In genomic region chr12:106478381-106478781, GRCm38 (mm10) we compare ENCODE assay signal across 8 mouse cellular contexts.
DNase-seq lines count a peak whose midpoint lies in the region; ATAC-seq and TF ChIP-seq lines count a peak whose summit lies in the region.

No protein-coding gene starts in this region.

- H3K36me3 ChIP-seq in embryonic facial prominence, embryonic 12.5 days: no peaks in the 10 kb centered on the region
- no peaks in the 10 kb centered on the region for H3K36me3 ChIP-seq in limb, embryonic 14.5 days (ENCODE audit: control insufficient read depth, insufficient read depth, low read length)

- peaks cover 48% of the 10 kb centered on the region for H3K27me3 ChIP-seq in embryonic facial prominence, embryonic 12.5 days
- peaks cover 81% of the 10 kb centered on the region for H3K27me3 ChIP-seq in limb, embryonic 14.5 days (ENCODE audit: control insufficient read depth, insufficient read depth, low read length)

- WGBS in embryonic facial prominence, embryonic 12.5 days: under 1% methylated on average over 18 of the region's 18 CpGs
- 1% methylated on average over 18 of the region's 18 CpGs for WGBS in limb, embryonic 14.5 days

- TF ChIP-seq POLR2A in limb, embryonic 14.5 days (IDR thresholded peaks at IDR 0.05; ENCODE audit: borderline replicate concordance, extremely low read depth, insufficient read depth, insufficient read length): no peak

- H3K4me1 ChIP-seq in embryonic facial prominence, embryonic 12.5 days: peaks cover 15% of the 10 kb centered on the region
- no peaks in the 10 kb centered on the region; the same call in 1 of the 2 replicates for H3K4me1 ChIP-seq in limb, embryonic 14.5 days (ENCODE audit: control insufficient read depth, insufficient read depth, low read length)

- no peak for ATAC-seq in embryonic facial prominence, embryonic 12.5 days (ENCODE audit: insufficient number of reproducible peaks, insufficient read depth, low FRiP score, low TSS enrichment)
- ATAC-seq in limb, embryonic 14.5 days (ENCODE audit: low FRiP score, low read depth): no peak

- peak overlapping the region; percentile 46 for H3K4me2 ChIP-seq in embryonic facial prominence, embryonic 12.5 days (replicated peaks)
- H3K4me2 ChIP-seq in limb, embryonic 14.5 days (replicated peaks; ENCODE audit: low read depth, low read length, severe bottlenecking): peak overlapping the region; percentile 38

- H3K4me3 ChIP-seq in embryonic facial prominence, embryonic 12.5 days: peak overlapping the region; percentile 25
- peak overlapping the region; percentile 21 for H3K4me3 ChIP-seq in limb, embryonic 14.5 days (replicated peaks; ENCODE audit: low read length)

- no peak overlapping the region for H3K27ac ChIP-seq in embryonic facial prominence, embryonic 12.5 days
- no peak overlapping the region for H3K27ac ChIP-seq in limb, embryonic 14.5 days (replicated peaks; ENCODE audit: low read depth, low read length)

- peak; percentile 31 to 33 for DNase-seq in right cerebral cortex, adult 2 months (ENCODE audit: low spot score in 2 of 2)
- DNase-seq in right cerebral cortex, postnatal 36 days (ENCODE audit: low spot score in 2 of 2): no peak
- no peak for DNase-seq in limb, embryonic 14.5 days (ENCODE audit: low spot score)
- peak; percentile 66 for DNase-seq in retina, postnatal 1 day
- no peak for DNase-seq in right cerebral cortex, postnatal 25 days
- no peak for DNase-seq in ovary, adult 18-20 months (ENCODE audit: low spot score)
- no peak for DNase-seq in thymus, postnatal 14 days

- no peaks in the 10 kb centered on the region for H3K9me3 ChIP-seq in embryonic facial prominence, embryonic 12.5 days
- no peaks in the 10 kb centered on the region for H3K9me3 ChIP-seq in limb, embryonic 14.5 days (ENCODE audit: control insufficient read depth, low read length)

- no peak overlapping the region for H3K9ac ChIP-seq in embryonic facial prominence, embryonic 12.5 days
- no peak overlapping the region for H3K9ac ChIP-seq in limb, embryonic 14.5 days (ENCODE audit: low read depth, low read length, severe bottlenecking)

Comparison
In these comparisons a context has a peak if more than half of its experiments do, and no peak if none do; other contexts are left out.
1. DNase-seq: peak in right cerebral cortex, adult 2 months (2 of 2) and retina, postnatal 1 day (single experiment); none in right cerebral cortex, postnatal 36 days (0 of 2), limb, embryonic 14.5 days (single experiment), right cerebral cortex, postnatal 25 days (single experiment), ovary, adult 18-20 months (single experiment) and thymus, postnatal 14 days (single experiment).